Mouse (Mus musculus) E14TG2a.4 (cell line): ENCODE measurements around the gene Atp6v1g3.

Experiments used
- CTCF ChIP-seq: conservative IDR thresholded peaks from 2 replicates; pipeline ENCODE4 v1.5.1; 2014; ENCODE audit warnings: low read length
- NANOG ChIP-seq: IDR thresholded peaks from 2 replicates; pipeline ENCODE4 v1.6.1; 2014; ENCODE audit warnings: borderline replicate concordance, low read length, mixed read lengths

DNA sequence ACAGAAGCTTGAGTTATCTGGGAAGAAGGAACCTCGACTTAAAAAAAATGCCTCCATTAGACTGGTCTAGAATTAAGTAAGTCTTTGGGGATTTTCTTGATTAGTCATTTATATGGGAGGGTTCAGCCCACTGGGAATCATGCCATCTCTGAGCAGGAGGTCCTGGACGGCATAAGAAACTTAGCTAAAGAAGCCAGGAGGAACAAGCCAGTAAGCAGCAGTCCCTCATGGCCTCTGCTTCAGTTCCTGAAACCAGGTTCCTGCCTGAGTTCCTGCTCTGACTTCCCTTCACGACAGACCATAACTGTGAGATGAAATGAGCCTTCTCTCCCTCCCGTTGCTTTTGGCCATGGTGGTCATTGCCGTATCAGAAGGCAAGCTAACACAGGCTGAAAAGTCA, 29.6 kb upstream of the Atp6v1g3 start:
- TF ChIP-seq CTCF (no peak), NANOG (no peak)
